Mouse (Mus musculus) CH12.LX (cell line): ENCODE measurements around the gene Slc7a15.

Experiments used
- CHD1 ChIP-seq: IDR thresholded peaks from 2 replicates; pipeline ENCODE4 v1.6.1; 2012; ENCODE audit warnings: low read depth, low read length, improper control_type of control experiment, inconsistent platforms
- CTCF ChIP-seq, 2 experiments: IDR thresholded peaks in 1 of 2; conservative IDR thresholded peaks in 1 of 2; 2 replicates each; pipeline ENCODE4 v1.5.1; 2011 to 2012; ENCODE audit warnings: low read depth in 2 of 2, low read length in 2 of 2, improper control_type of control experiment in 1 of 2, inconsistent platforms in 1 of 2, mild to moderate bottlenecking in 1 of 2, moderate library complexity in 1 of 2
- EP300 ChIP-seq: IDR thresholded peaks from 2 replicates; pipeline ENCODE4 v1.6.1; 2011; ENCODE audit warnings: low read length, improper control_type of control experiment
- KAT2A ChIP-seq: IDR thresholded peaks from 2 replicates; pipeline ENCODE4 v1.6.1; 2012; ENCODE audit warnings: low read length, improper control_type of control experiment, inconsistent platforms; ENCODE audit not compliant: insufficient replicate concordance
- MXI1 ChIP-seq: IDR thresholded peaks from 2 replicates; pipeline ENCODE4 v1.6.1; 2011; ENCODE audit warnings: mild to moderate bottlenecking, low read depth, low read length, improper control_type of control experiment
- NRF1 ChIP-seq: IDR thresholded peaks from 2 replicates; pipeline ENCODE4 v1.6.1; 2014; ENCODE audit warnings: low read depth, mild to moderate bottlenecking, inconsistent platforms, low read length, improper control_type of control experiment, moderate library complexity
- POLR2A ChIP-seq: IDR thresholded peaks from 2 replicates; pipeline ENCODE4 v1.6.1; 2011; ENCODE audit warnings: low read depth, mild to moderate bottlenecking, improper control_type of control experiment, low read length
- RCOR1 ChIP-seq: conservative IDR thresholded peaks from 2 replicates; pipeline ENCODE4 v1.6.1; 2012; ENCODE audit warnings: low read depth, mild to moderate bottlenecking, inconsistent platforms, low read length, improper control_type of control experiment
- UBTF ChIP-seq: IDR thresholded peaks from 2 replicates; pipeline ENCODE4 v1.6.1; 2012; ENCODE audit warnings: low read depth, mild to moderate bottlenecking, inconsistent platforms, low read length, improper control_type of control experiment, moderate library complexity
- USF1 ChIP-seq: IDR thresholded peaks from 2 replicates; pipeline ENCODE4 v1.6.1; 2014; ENCODE audit warnings: low read depth, mild to moderate bottlenecking, inconsistent platforms, low read length, improper control_type of control experiment
- ZKSCAN1 ChIP-seq: IDR thresholded peaks from 2 replicates; pipeline ENCODE4 v1.6.1; 2012; ENCODE audit warnings: low read depth, inconsistent platforms, low read length, improper control_type of control experiment, borderline replicate concordance
- ZNF384 ChIP-seq: IDR thresholded peaks from 2 replicates; pipeline ENCODE4 v1.6.1; 2012; ENCODE audit warnings: low read depth, low read length, improper control_type of control experiment, inconsistent platforms

DNA sequence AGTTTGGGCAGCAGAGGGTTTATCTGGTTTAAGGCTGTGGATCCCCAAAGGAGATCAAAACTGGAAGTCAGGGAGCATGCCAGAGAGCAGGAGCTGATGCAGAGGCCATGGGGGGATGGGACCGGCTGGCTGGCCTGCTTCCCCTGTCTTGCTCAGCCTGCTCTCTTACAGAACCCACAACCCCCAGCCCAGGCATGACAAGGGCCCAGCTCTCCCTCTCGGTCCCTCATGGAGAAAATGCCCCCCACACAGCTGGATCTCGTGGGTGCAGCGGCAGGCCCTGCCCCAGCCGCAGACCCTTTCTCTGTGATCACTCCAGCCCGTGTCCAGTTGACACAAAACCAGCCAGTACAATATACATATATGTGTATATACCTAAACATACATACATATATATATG, 30.7 kb upstream of the Slc7a15 start:
- TF ChIP-seq CTCF (conservative IDR thresholded peaks at IDR 0.05 in 1 of 2, IDR thresholded peaks at IDR 0.05 in 1 of 2; ENCODE audit: low read depth in 2 of 2, low read length in 2 of 2) (no peak), POLR2A (no peak), USF1 (no peak), RCOR1 (no peak), ZKSCAN1 (no peak), EP300 (no peak), ZNF384 (no peak), UBTF (no peak), MXI1 (no peak), CHD1 (no peak), KAT2A (no peak), NRF1 (no peak)
